Mouse (Mus musculus) cerebellum, adult 2 months (tissue): ENCODE measurements around the gene Mthfd1. TPM values are rescaled to one million over a fixed set of nuclear protein-coding genes. Genes with fewer than 3 reads are reported as not detected.
A peak's percentile ranks its signal among the peaks of the same experiment; 100 is the strongest.

ENCODE experiments used
- DNase-seq, 2 experiments: peaks; one replicate each; pipeline ENCODE4 v3.0.0; 2021
- H3K27ac ChIP-seq: fragments of 200-500 bp; 2 replicates; pipeline ENCODE4 v1.5.1; 2012; ENCODE audit warnings: low read length, control low read depth, inconsistent platforms; ENCODE audit not compliant: insufficient read depth
- H3K27me3 ChIP-seq: fragments of 200-500 bp; 2 replicates; pipeline ENCODE4 v1.6.1; 2012; ENCODE audit warnings: inconsistent platforms, mild to moderate bottlenecking, low read length, moderate library complexity; ENCODE audit not compliant: control insufficient read depth, insufficient read depth
- H3K4me1 ChIP-seq: fragments of 200-500 bp; 2 replicates; pipeline ENCODE4 v1.6.1; 2011; ENCODE audit warnings: low read length; ENCODE audit not compliant: control insufficient read depth, insufficient read depth
- H3K4me3 ChIP-seq: fragments of 200-500 bp; replicated peaks from 2 replicates; pipeline ENCODE3; 2011; ENCODE audit warnings: mild to moderate bottlenecking, low read depth, low read length, control low read depth; ENCODE audit not compliant: insufficient read depth
- CTCF ChIP-seq: fragments of 200-500 bp; IDR thresholded peaks from 2 replicates; pipeline ENCODE4 v1.5.1; 2011; ENCODE audit warnings: low read depth, mild to moderate bottlenecking, control low read depth, low read length, moderate library complexity, borderline replicate concordance; ENCODE audit not compliant: insufficient read depth
- POLR2A ChIP-seq: fragments of 200-500 bp; IDR thresholded peaks from 2 replicates; pipeline ENCODE4 v1.6.1; 2011; ENCODE audit warnings: low read length, control low read depth, borderline replicate concordance; ENCODE audit not compliant: insufficient read depth
- WGBS: fragments of 180-500 bp; shearing (Covaris S2); methylation state at CpG from one replicate; pipeline ENCODE4 v1.1.7; 2018; 5-methylcytosine and 5-hydroxymethylcytosine counted together
- polyA plus RNA-seq: library from polyadenylated mRNA; depleted of rRNA; stranded (reverse); fragments of >200 nt; gene quantifications from 2 replicates; pipeline ENCODE4 v1.2.3, GENCODE M21; 2012

Mthfd1 gene
- polyA plus RNA-seq, 1 experiment = 44.4 TPM

GRCm38 (mm10) chr12:76306852-76307561 lies 51.9 kb downstream of the Mthfd1 start:
- DNase-seq = no peak
- WGBS = 82% methylated on average over 9 of the region's 9 CpGs
- Histone ChIP-seq H3K27me3 (no peaks in the 10 kb centered on the region), H3K27ac (no peak overlapping the region), H3K4me1 (peaks cover 10% of the 10 kb centered on the region), H3K4me3 (no peak overlapping the region)
- TF ChIP-seq POLR2A = no peak
- no peak for TF ChIP-seq CTCF

GRCm38 (mm10) chr12:76307964-76308363 lies 52.9 kb downstream of the Mthfd1 start:
- TF ChIP-seq CTCF = no peak
- no peak for TF ChIP-seq POLR2A
- peak in 1 of 2 experiments; percentile 37 for DNase-seq
- Histone ChIP-seq H3K27me3 (no peaks in the 10 kb centered on the region), H3K4me1 (peaks cover 10% of the 10 kb centered on the region), H3K4me3 (no peak overlapping the region), H3K27ac (no peak overlapping the region)
- WGBS = 67% methylated on average over 9 of the region's 9 CpGs

- H3K27me3 ChIP-seq = no peaks in the 10 kb centered on the region
- WGBS = 95% methylated on average over 5 of the region's 5 CpGs
- no peak overlapping the region for H3K27ac ChIP-seq
- no peak for DNase-seq
- TF ChIP-seq POLR2A = no peak
- TF ChIP-seq CTCF = no peak
- no peak overlapping the region for H3K4me3 ChIP-seq
- H3K4me1 ChIP-seq = peaks cover 9% of the 10 kb centered on the region
Measured at GRCm38 (mm10) chr12:76308436-76308835, 53.3 kb downstream of the Mthfd1 start.

- H3K4me1 ChIP-seq = peaks cover under 1% of the 10 kb centered on the region; the same call in 1 of the 2 replicates
- no peak overlapping the region for H3K4me3 ChIP-seq
- no peaks in the 10 kb centered on the region for H3K27me3 ChIP-seq
- no peak for DNase-seq
- WGBS = 93% methylated on average over 6 of the region's 6 CpGs
- no peak overlapping the region for H3K27ac ChIP-seq
- no peak for TF ChIP-seq CTCF
- no peak for TF ChIP-seq POLR2A
Measured at GRCm38 (mm10) chr12:76310007-76310406, 54.9 kb downstream of the Mthfd1 start.

GRCm38 (mm10) chr12:76310633-76311032 lies 55.5 kb downstream of the Mthfd1 start:
- DNase-seq = no peak
- Histone ChIP-seq H3K27me3 (no peaks in the 10 kb centered on the region), H3K4me1 (no peaks in the 10 kb centered on the region; the same call in 1 of the 2 replicates), H3K27ac (no peak overlapping the region), H3K4me3 (no peak overlapping the region)
- WGBS = 84% methylated on average over 6 of the region's 6 CpGs
- TF ChIP-seq POLR2A = no peak
- TF ChIP-seq CTCF = no peak

- no peak overlapping the region for H3K27ac ChIP-seq
- TF ChIP-seq POLR2A (no peak), CTCF (no peak)
- 95% methylated on average over 9 of the region's 9 CpGs for WGBS
- no peaks in the 10 kb centered on the region for H3K27me3 ChIP-seq
- H3K4me1 ChIP-seq = no peaks in the 10 kb centered on the region; the same call in 1 of the 2 replicates
- no peak for DNase-seq
- no peak overlapping the region for H3K4me3 ChIP-seq
Measured at GRCm38 (mm10) chr12:76311227-76311626, 56.1 kb downstream of the Mthfd1 start.

- no peaks in the 10 kb centered on the region for H3K27me3 ChIP-seq
- TF ChIP-seq POLR2A (no peak), CTCF (no peak)
- no peaks in the 10 kb centered on the region for H3K4me1 ChIP-seq
- DNase-seq = no peak
- 95% methylated on average over 8 of the region's 8 CpGs for WGBS
- H3K4me3 ChIP-seq = no peak overlapping the region
- H3K27ac ChIP-seq = no peak overlapping the region
Measured at GRCm38 (mm10) chr12:76311951-76312350, 56.9 kb downstream of the Mthfd1 start.

GRCm38 (mm10) chr12:76318282-76319212 lies 63.4 kb downstream of the Mthfd1 start:
- 85% methylated on average over 9 of the region's 9 CpGs for WGBS
- Histone ChIP-seq H3K27me3 (no peaks in the 10 kb centered on the region), H3K4me1 (no peaks in the 10 kb centered on the region), H3K27ac (no peak overlapping the region), H3K4me3 (no peak overlapping the region)
- TF ChIP-seq POLR2A (no peak), CTCF (no peak)
- no peak for DNase-seq
